Mouse (Mus musculus) midbrain, postnatal 0 days (tissue): Measurements from ENCODE around the gene Tcea2. TPM values are rescaled to one million over a fixed set of nuclear protein-coding genes. Genes with fewer than 3 reads are reported as not detected.
A peak's percentile ranks its signal among the peaks of the same experiment; 100 is the strongest.

Experiments
- ATAC-seq: fragments of 200-750 bp; cut with Nextera tagmentation; 2 replicates; pipeline ENCODE4 v1.8.0; 2017; ENCODE audit warnings: moderate number of reproducible peaks, mild to moderate bottlenecking, moderate TSS enrichment, moderate library complexity; ENCODE audit not compliant: low FRiP score
- DNase-seq: peaks from one replicate; pipeline ENCODE4 v3.0.0-alpha.2; 2015; ENCODE audit warnings: low spot score
- H3K27ac ChIP-seq: fragments of 300-500 bp; sonication (generic); 2 replicates; pipeline ENCODE4 v1.5.1; 2014; ENCODE audit warnings: low read depth, mild to moderate bottlenecking, low read length, mixed read lengths
- H3K27me3 ChIP-seq: fragments of 300-500 bp; sonication (generic); 2 replicates; pipeline ENCODE4 v1.6.1; 2014; ENCODE audit warnings: low read length, control low read depth, mixed read lengths; ENCODE audit not compliant: insufficient read depth
- H3K36me3 ChIP-seq: fragments of 300-500 bp; sonication (generic); 2 replicates; pipeline ENCODE4 v1.6.1; 2014; ENCODE audit warnings: low read length, control low read depth, mixed read lengths; ENCODE audit not compliant: insufficient read depth
- H3K4me1 ChIP-seq: fragments of 300-500 bp; sonication (generic); 2 replicates; pipeline ENCODE4 v1.6.1; 2014; ENCODE audit warnings: mild to moderate bottlenecking, control low read depth, antibody characterized with exemption, low read length, mixed read lengths; ENCODE audit not compliant: insufficient read depth
- H3K4me2 ChIP-seq: fragments of 300-500 bp; sonication (generic); 2 replicates; pipeline ENCODE4 v1.6.1; 2014; ENCODE audit warnings: low read depth, mild to moderate bottlenecking, low read length, mixed read lengths; ENCODE audit not compliant: poor library complexity, severe bottlenecking
- H3K4me3 ChIP-seq: fragments of 300-500 bp; sonication (generic); 2 replicates; pipeline ENCODE4 v1.5.1; 2014; ENCODE audit warnings: low read depth, mild to moderate bottlenecking, low read length, moderate library complexity
- H3K9ac ChIP-seq: fragments of 300-500 bp; sonication (generic); replicated peaks from 2 replicates; pipeline ENCODE4 v1.6.1; 2014; ENCODE audit warnings: mild to moderate bottlenecking, low read length, moderate library complexity, mixed read lengths; ENCODE audit not compliant: poor library complexity, severe bottlenecking
- H3K9me3 ChIP-seq: fragments of 300-500 bp; sonication (generic); 2 replicates; pipeline ENCODE4 v1.6.1; 2016; ENCODE audit warnings: low read length, control low read depth
- CTCF ChIP-seq: IDR thresholded peaks from 2 replicates; pipeline ENCODE4 v1.5.1; 2016; ENCODE audit warnings: antibody characterized with exemption, mild to moderate bottlenecking
- WGBS: fragments of 180-500 bp; shearing (Covaris S2); extraction: QIAGEN DNeasy Blood & Tissue Kit; methylation state at CpG from one replicate; pipeline ENCODE4 v1.1.7; 2014; 5-methylcytosine and 5-hydroxymethylcytosine counted together
- polyA plus RNA-seq: library from polyadenylated mRNA; unstranded; fragments of >200 nt; fragmentation: Nextera tagmentation; extraction: Ambion mirVana; gene quantifications from 2 replicates; pipeline ENCODE4 v1.2.1, GENCODE M21; 2015
- total RNA-seq: library from RNA; depleted of rRNA; stranded (reverse); fragments of >200 nt; gene quantifications from 2 replicates; pipeline ENCODE4 v1.2.3, GENCODE M21; 2014

The Tcea2 gene
- total and polyA plus RNA-seq, 2 experiments from 2014 or later = 50.8 to 61.9 TPM

DNA sequence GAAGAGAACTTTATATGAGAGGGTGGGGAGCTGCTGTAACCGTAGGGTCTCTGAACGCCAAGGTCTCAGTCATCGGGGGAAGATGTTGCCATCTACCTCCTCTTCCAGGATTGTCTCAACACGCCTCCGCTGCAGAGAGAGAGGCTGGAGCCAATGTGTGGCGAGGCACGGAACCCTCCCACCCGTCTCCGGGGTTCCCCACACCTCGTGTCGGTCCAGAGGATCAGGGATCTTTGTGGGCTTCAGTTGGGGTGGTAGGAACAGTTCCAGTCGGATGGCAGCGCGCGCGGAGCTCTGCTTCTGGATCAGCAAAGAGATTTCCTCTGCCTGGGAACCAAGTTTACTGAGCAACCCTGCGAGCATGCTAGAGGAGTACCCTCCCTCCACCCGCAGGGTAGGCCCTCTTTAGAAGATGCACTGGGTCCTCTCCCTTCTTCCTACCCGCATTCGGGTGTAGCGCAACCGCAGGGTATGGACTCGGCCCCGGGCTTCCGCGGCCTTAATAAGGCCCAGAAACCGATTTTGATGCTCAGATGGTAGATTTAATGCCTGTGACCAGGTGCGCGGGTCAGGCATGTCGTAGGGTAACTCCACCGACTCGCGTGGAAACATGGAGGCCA lies 16.8 kb downstream of the Tcea2 start:
- no peak for DNase-seq

DNA sequence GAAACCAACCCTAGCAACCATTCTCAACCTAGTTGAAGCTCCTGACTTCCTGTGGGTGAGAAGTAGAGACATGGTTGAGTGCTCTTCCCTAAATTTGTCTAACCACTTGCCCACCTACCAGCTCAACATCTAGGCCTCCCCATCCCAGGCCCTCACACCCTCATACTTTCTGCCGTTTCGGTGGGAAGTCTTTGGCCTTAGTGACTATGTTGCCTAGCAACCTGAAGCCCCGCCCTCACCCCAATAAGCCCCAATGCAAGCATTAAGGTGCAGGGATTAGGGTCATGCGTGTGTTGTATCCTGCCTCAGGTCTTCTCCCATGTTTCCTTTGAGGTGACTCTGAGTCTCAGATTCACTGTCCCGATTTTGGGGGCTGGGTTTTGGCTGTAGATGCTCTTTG lies 18.1 kb downstream of the Tcea2 start, which contains the start of gene Lkaaear1:
TSS of gene Lkaaear1 (minus strand) at position 202 of the 400 bp plus-strand sequence.
- Histone ChIP-seq H3K27ac (no peak within 1 kb of the TSS), H3K36me3 (no peaks in the 10 kb centered on the region), H3K9me3 (no peaks in the 10 kb centered on the region), H3K4me3 (no peak within 1 kb of the TSS), H3K9ac (no peak within 1 kb of the TSS), H3K27me3 (no peaks in the 10 kb centered on the region), H3K4me2 (no peak within 1 kb of the TSS), H3K4me1 (no peaks in the 10 kb centered on the region)
- DNase-seq (no peak), ATAC-seq (no peak)
- no peak for TF ChIP-seq CTCF
- 35% methylated on average over 5 of the region's 5 CpGs for WGBS

More for the DNA sequence above, 16.8 kb downstream of the Tcea2 start:
- Histone ChIP-seq H3K27ac (no peak overlapping the region), H3K9ac (no peak overlapping the region), H3K4me2 (no peak overlapping the region), H3K36me3 (no peaks in the 10 kb centered on the region), H3K9me3 (no peaks in the 10 kb centered on the region), H3K27me3 (no peaks in the 10 kb centered on the region), H3K4me1 (peaks cover 11% of the 10 kb centered on the region), H3K4me3 (no peak overlapping the region)
- 78% methylated on average over 33 of the region's 33 CpGs for WGBS
- no peak for TF ChIP-seq CTCF
- ATAC-seq = no peak

DNA sequence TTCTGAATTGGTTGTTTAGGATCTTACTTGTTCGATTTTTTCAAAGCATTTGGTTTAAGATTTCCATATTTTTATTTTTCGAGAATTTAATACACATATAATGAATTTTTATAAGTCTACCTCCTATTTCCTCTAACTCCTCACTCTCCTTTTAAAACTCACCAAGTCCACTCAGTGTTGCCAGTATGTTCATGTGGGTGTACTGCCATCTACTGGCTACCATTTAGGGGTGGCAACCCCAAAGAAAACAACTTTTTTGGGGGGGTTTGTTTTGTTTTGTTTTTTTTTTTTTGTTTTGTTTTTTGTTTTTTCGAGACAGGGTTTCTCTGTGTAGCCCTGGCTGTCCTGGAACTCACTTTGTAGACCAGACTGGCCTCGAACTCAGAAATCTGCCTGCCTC lies 26.6 kb downstream of the Tcea2 start:
- Histone ChIP-seq H3K9me3 (no peaks in the 10 kb centered on the region), H3K9ac (no peak overlapping the region), H3K27me3 (0 out of 2 replicates have a peak, but pooled peaks cover 4% of the 10 kb centered on the region), H3K4me3 (no peak overlapping the region), H3K36me3 (no peaks in the 10 kb centered on the region), H3K4me1 (no peaks in the 10 kb centered on the region), H3K27ac (no peak overlapping the region), H3K4me2 (no peak overlapping the region)
- ATAC-seq (no peak), DNase-seq (no peak)
- TF ChIP-seq CTCF = peak; percentile 68
- WGBS = 42% methylated on average over 4 of the region's 4 CpGs

DNA sequence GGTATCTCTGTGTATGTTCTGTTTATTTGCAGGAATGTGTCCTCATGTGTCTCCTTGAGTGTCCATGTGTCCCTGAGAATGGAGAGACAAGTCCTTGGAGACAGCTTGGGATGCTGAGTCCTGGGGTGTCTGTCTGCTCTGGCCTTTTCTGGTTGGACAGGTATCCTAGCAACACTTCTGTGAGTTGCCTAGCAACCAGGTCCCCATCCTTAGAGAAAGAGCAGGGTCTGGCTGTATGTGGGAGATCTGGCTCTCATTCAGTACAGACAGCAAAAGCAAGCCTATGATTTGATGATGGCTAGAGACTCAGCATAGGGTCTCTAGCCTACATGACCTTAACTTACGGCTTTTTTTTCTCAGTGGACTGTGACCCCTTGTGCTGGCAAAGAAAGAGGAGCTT lies 33.6 kb downstream of the Tcea2 start:
- no peaks in the 10 kb centered on the region for H3K27me3 ChIP-seq
- no peak overlapping the region; the same call in 1 of the 2 replicates for H3K9ac ChIP-seq
- ATAC-seq (peak; percentile 71), DNase-seq (peak; percentile 88)
- TF ChIP-seq CTCF = no peak
- H3K36me3 ChIP-seq = peaks cover 7% of the 10 kb centered on the region; the same call in 1 of the 2 replicates
- H3K9me3 ChIP-seq = no peaks in the 10 kb centered on the region
- no peak overlapping the region for H3K4me3 ChIP-seq
- 29% methylated on average over 1 of the region's 1 CpGs for WGBS
- peaks cover 25% of the 10 kb centered on the region for H3K4me1 ChIP-seq
- H3K4me2 ChIP-seq = peak overlapping the region; percentile 77
- peak overlapping the region; percentile 92 for H3K27ac ChIP-seq

DNA sequence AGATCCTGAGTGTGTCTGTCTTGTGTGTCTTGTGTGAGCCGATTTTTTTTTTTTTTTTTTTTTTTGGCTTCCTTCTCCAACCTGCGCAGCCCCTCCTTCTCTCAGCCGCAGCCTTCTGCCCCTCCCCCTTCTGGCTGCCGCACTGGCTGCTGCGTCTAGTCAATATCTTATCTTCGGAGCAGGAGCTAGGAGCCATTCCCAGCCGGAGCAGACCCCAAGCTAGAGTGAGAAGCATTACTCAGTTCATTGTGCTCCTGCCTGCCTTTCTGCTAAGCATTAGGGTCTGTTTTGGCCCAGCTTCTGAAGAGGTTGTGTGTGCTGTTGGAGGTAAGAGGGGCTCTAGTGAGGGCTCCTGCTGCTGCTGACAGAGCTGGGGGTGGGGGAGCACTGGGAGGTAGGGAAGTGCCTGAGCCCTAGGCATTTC lies 34.8 kb downstream of the Tcea2 start, which contains the start of gene Oprl1:
TSS of gene Oprl1 (plus strand) at position 114 of the 424 bp plus-strand sequence.
- 0% methylated on average over 7 of the region's 7 CpGs for WGBS
- H3K27me3 ChIP-seq = no peaks in the 10 kb centered on the region
- no peaks in the 10 kb centered on the region for H3K9me3 ChIP-seq
- peak within 1 kb of the TSS; percentile 48 for H3K4me3 ChIP-seq
- peak within 1 kb of the TSS; percentile 73 for H3K9ac ChIP-seq
- H3K4me2 ChIP-seq = peak within 1 kb of the TSS; percentile 77
- peaks cover 19% of the 10 kb centered on the region for H3K36me3 ChIP-seq
- DNase-seq (peak; percentile 81), ATAC-seq (peak; percentile 69; the same call in 1 of the 2 replicates)
- no peak for TF ChIP-seq CTCF
- peak within 1 kb of the TSS; percentile 92 for H3K27ac ChIP-seq
- H3K4me1 ChIP-seq = peaks cover 25% of the 10 kb centered on the region

DNA sequence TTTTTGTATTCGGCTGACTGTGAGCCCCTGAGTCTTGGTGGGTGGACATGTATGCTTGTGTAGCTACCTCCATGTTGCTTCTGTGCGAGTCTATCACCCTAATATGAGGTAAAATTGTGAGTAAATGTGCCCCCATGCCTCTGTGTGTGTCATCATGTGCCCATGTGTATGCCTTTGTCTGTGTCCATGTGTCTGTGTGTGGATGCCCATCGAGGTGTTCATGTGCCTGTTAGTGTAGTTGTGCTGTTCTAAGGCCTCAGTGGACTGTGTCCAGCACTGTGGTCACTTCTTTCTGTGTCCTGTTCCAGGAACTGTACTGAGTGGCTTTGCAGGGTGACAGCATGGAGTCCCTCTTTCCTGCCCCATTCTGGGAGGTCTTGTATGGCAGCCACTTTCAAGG lies 35.3 kb downstream of the Tcea2 start:
- peak; percentile 40; the same call in 1 of the 2 replicates for ATAC-seq

More for the DNA sequence above, 35.3 kb downstream of the Tcea2 start:
- H3K27ac ChIP-seq = peak overlapping the region; percentile 92
- H3K4me3 ChIP-seq = peak overlapping the region; percentile 48
- no peak for TF ChIP-seq CTCF
- H3K27me3 ChIP-seq = no peaks in the 10 kb centered on the region
- peaks cover 23% of the 10 kb centered on the region for H3K36me3 ChIP-seq
- H3K4me1 ChIP-seq = peaks cover 25% of the 10 kb centered on the region
- peak overlapping the region; percentile 73 for H3K9ac ChIP-seq
- H3K4me2 ChIP-seq = peak overlapping the region; percentile 77
- WGBS = 29% methylated on average over 3 of the region's 3 CpGs
- H3K9me3 ChIP-seq = no peaks in the 10 kb centered on the region
- no peak for DNase-seq
